Mouse (Mus musculus): ENCODE measurements at regions not wholly inside any gene's neighbourhood (a gene's known extent, or its start where the extent isn't known, plus 50 kb on each side); places are given as distances from the start of the nearest gene placed in this dataset.

- no peaks in the 10 kb centered on the region for H3K4me1 ChIP-seq (ENCODE audit: insufficient read depth, low read depth, low read length)
- no peak overlapping the region for H3K9ac ChIP-seq (replicated peaks; ENCODE audit: low read depth)
- WGBS = 75% methylated on average over 12 of the region's 12 CpGs
- no peak for ATAC-seq
- no peak overlapping the region for H3K27ac ChIP-seq (ENCODE audit: low read length)
- DNase-seq (ENCODE audit: low spot score) = no peak
- H3K4me2 ChIP-seq (replicated peaks; ENCODE audit: low read depth, low read length) = no peak overlapping the region
- H3K36me3 ChIP-seq (ENCODE audit: insufficient read depth, low read length) = no peaks in the 10 kb centered on the region
- no peak overlapping the region for H3K4me3 ChIP-seq (ENCODE audit: low read depth, low read length)
- no peaks in the 10 kb centered on the region for H3K9me3 ChIP-seq (ENCODE audit: low read length)
- 0 out of 2 replicates have a peak, but pooled peaks cover 5% of the 10 kb centered on the region for H3K27me3 ChIP-seq (replicated peaks; ENCODE audit: insufficient read depth, low read length)
- TF ChIP-seq EP300 (IDR thresholded peaks at IDR 0.05) (no peak), CTCF (IDR thresholded peaks at IDR 0.05) (no peak)
These were observed 123.0 kb downstream of the Nectin1 start for GRCm38 (mm10) chr9:43866802-43867201.

- Histone ChIP-seq H3K4me2 (replicated peaks; ENCODE audit: low read depth, low read length) (no peak overlapping the region), H3K4me3 (ENCODE audit: low read depth, low read length) (no peak overlapping the region), H3K9me3 (ENCODE audit: low read length) (no peaks in the 10 kb centered on the region), H3K4me1 (ENCODE audit: insufficient read depth, low read depth, low read length) (no peaks in the 10 kb centered on the region), H3K27me3 (replicated peaks; ENCODE audit: insufficient read depth, low read length) (no peaks in the 10 kb centered on the region; the same call in 1 of the 2 replicates), H3K9ac (replicated peaks; ENCODE audit: low read depth) (no peak overlapping the region), H3K36me3 (ENCODE audit: insufficient read depth, low read length) (no peaks in the 10 kb centered on the region), H3K27ac (ENCODE audit: low read length) (no peak overlapping the region)
- ATAC-seq (no peak), DNase-seq (ENCODE audit: low spot score) (no peak)
- WGBS = 52% methylated on average over 2 of the region's 2 CpGs
- TF ChIP-seq EP300 (IDR thresholded peaks at IDR 0.05) (no peak), CTCF (IDR thresholded peaks at IDR 0.05) (no peak)
These were observed 130.1 kb downstream of the Nectin1 start for GRCm38 (mm10) chr9:43873841-43874240.

- no peak overlapping the region for H3K4me3 ChIP-seq (ENCODE audit: low read depth, low read length)
- DNase-seq (ENCODE audit: low spot score) (peak; percentile 29), ATAC-seq (peak; percentile 49; the same call in 1 of the 2 replicates)
- no peak overlapping the region for H3K9ac ChIP-seq (replicated peaks; ENCODE audit: low read depth)
- no peak overlapping the region for H3K27ac ChIP-seq (ENCODE audit: low read length)
- WGBS = 65% methylated on average over 5 of the region's 5 CpGs
- no peak overlapping the region for H3K4me2 ChIP-seq (replicated peaks; ENCODE audit: low read depth, low read length)
- TF ChIP-seq CTCF (IDR thresholded peaks at IDR 0.05) (no peak), EP300 (IDR thresholded peaks at IDR 0.05) (no peak)
- H3K4me1 ChIP-seq (ENCODE audit: insufficient read depth, low read depth, low read length) = no peaks in the 10 kb centered on the region
- H3K27me3 ChIP-seq (replicated peaks; ENCODE audit: insufficient read depth, low read length) = peaks cover 3% of the 10 kb centered on the region; the same call in 1 of the 2 replicates
- H3K36me3 ChIP-seq (ENCODE audit: insufficient read depth, low read length) = no peaks in the 10 kb centered on the region
- H3K9me3 ChIP-seq (ENCODE audit: low read length) = no peaks in the 10 kb centered on the region
These were observed 130.5 kb downstream of the Nectin1 start for GRCm38 (mm10) chr9:43874332-43874731.

- Histone ChIP-seq H3K27me3 (replicated peaks; ENCODE audit: insufficient read depth, low read length) (peaks cover 19% of the 10 kb centered on the region), H3K27ac (ENCODE audit: low read length) (no peak overlapping the region), H3K4me1 (ENCODE audit: insufficient read depth, low read depth, low read length) (no peaks in the 10 kb centered on the region), H3K9ac (replicated peaks; ENCODE audit: low read depth) (no peak overlapping the region), H3K36me3 (ENCODE audit: insufficient read depth, low read length) (no peaks in the 10 kb centered on the region), H3K9me3 (ENCODE audit: low read length) (no peaks in the 10 kb centered on the region), H3K4me3 (ENCODE audit: low read depth, low read length) (no peak overlapping the region), H3K4me2 (replicated peaks; ENCODE audit: low read depth, low read length) (peak overlapping the region; percentile 3; the same call in 1 of the 2 replicates)
- TF ChIP-seq EP300 (IDR thresholded peaks at IDR 0.05) (no peak), CTCF (IDR thresholded peaks at IDR 0.05) (no peak)
- ATAC-seq = peak; percentile 59
- 3% methylated on average over 24 of the region's 24 CpGs for WGBS
- DNase-seq (ENCODE audit: low spot score) = peak; percentile 26
These were observed 135.6 kb downstream of the Nectin1 start for GRCm38 (mm10) chr9:43879220-43879968.

- no peaks in the 10 kb centered on the region for H3K9me3 ChIP-seq (ENCODE audit: low read length)
- TF ChIP-seq CTCF (IDR thresholded peaks at IDR 0.05) (no peak), EP300 (IDR thresholded peaks at IDR 0.05) (no peak)
- DNase-seq (ENCODE audit: low spot score) (no peak), ATAC-seq (no peak)
- peaks cover 19% of the 10 kb centered on the region for H3K27me3 ChIP-seq (replicated peaks; ENCODE audit: insufficient read depth, low read length)
- under 1% methylated on average over 26 of the region's 26 CpGs for WGBS
- H3K4me3 ChIP-seq (ENCODE audit: low read depth, low read length) = no peak overlapping the region
- H3K27ac ChIP-seq (ENCODE audit: low read length) = no peak overlapping the region
- no peaks in the 10 kb centered on the region for H3K4me1 ChIP-seq (ENCODE audit: insufficient read depth, low read depth, low read length)
- H3K36me3 ChIP-seq (ENCODE audit: insufficient read depth, low read length) = no peaks in the 10 kb centered on the region
- peak overlapping the region; percentile 3; the same call in 1 of the 2 replicates for H3K4me2 ChIP-seq (replicated peaks; ENCODE audit: low read depth, low read length)
- no peak overlapping the region for H3K9ac ChIP-seq (replicated peaks; ENCODE audit: low read depth)
These were observed 136.2 kb downstream of the Nectin1 start for GRCm38 (mm10) chr9:43879969-43880396.

- Histone ChIP-seq H3K9ac (replicated peaks; ENCODE audit: low read depth) (no peak overlapping the region), H3K27ac (ENCODE audit: low read length) (no peak overlapping the region), H3K36me3 (ENCODE audit: insufficient read depth, low read length) (no peaks in the 10 kb centered on the region), H3K4me3 (ENCODE audit: low read depth, low read length) (no peak overlapping the region), H3K27me3 (replicated peaks; ENCODE audit: insufficient read depth, low read length) (no peaks in the 10 kb centered on the region), H3K9me3 (ENCODE audit: low read length) (no peaks in the 10 kb centered on the region), H3K4me2 (replicated peaks; ENCODE audit: low read depth, low read length) (no peak overlapping the region), H3K4me1 (ENCODE audit: insufficient read depth, low read depth, low read length) (no peaks in the 10 kb centered on the region)
- DNase-seq (ENCODE audit: low spot score) (no peak), ATAC-seq (no peak)
- WGBS = 44% methylated on average over 6 of the region's 6 CpGs
- no peak for TF ChIP-seq EP300 (IDR thresholded peaks at IDR 0.05)
- TF ChIP-seq CTCF (IDR thresholded peaks at IDR 0.05) = no peak
These were observed 149.3 kb downstream of the Nectin1 start for GRCm38 (mm10) chr9:43893086-43893485.

Data from lung, postnatal 0 days (tissue).